Mouse (Mus musculus): ENCODE measurements at regions not wholly inside any gene's neighbourhood (a gene's known extent, or its start where the extent isn't known, plus 50 kb on each side); places are given as distances from the start of the nearest gene placed in this dataset.

- TF ChIP-seq CTCF (IDR thresholded peaks at IDR 0.05; ENCODE audit: insufficient read depth, low read length) (no peak), POLR2A (IDR thresholded peaks at IDR 0.05; ENCODE audit: borderline replicate concordance, extremely low read depth, low read depth, low read length) (no peak)
These were observed 140.1 kb downstream of the H60c start for GRCm38 (mm10) chr10:3127491-3127890.
